Mouse (Mus musculus): ENCODE results near the gene Pigu.
A peak's percentile ranks its signal among the peaks of the same experiment; 100 is the strongest.

Gene Pigu

DNA sequence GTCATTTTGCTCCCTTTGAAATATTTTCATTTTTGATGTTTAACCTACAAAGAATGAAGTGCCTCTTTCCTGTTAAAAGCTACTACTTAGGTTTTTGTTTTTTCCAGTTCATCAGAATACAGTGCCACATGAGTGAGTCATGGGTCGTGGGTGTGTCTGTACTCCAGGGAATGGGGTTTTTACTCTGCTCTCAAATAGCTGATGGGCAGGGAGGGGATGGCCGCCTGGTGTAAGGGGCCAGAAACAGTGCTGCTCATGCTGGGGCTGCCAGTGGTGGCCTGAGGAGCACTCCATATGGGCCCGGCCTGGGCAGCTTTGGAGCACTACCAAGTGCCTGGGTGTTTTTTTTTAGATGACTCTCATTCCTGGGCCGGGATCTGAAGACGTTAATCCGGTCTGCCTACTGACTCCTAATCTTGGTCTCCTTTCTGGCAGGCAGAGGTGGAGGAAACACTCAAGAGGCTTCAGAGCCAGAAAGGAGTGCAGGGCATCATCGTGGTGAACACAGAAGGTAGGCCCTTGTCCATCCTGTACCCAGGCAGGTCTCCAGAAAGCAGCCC, 114.9 kb downstream of the Pigu start:
- DNase-seq (ENCODE audit: extremely low read depth, insufficient read length, low spot score) = peak; percentile 78

DNA sequence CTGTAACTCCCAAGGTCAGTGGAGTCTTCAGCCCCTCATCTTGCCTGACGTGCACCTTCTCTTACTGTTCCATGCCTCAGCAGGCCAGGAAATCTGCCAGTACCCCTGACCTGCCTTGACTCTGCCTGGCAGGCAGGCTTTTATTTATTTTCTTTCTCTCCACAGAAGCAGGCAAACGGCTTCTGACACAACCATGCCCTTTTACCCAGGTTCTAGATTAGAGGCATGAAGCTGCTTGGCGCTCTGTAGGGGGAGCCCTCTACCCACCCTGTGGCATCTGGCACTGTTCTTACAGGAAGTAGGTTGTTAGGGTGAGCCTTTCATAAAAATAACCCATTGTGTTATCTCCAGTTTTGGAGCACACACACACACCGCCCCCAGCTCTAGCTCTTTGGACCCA, 116.3 kb downstream of the Pigu start:
- no peak for DNase-seq (ENCODE audit: extremely low read depth, insufficient read length, low spot score)

DNA sequence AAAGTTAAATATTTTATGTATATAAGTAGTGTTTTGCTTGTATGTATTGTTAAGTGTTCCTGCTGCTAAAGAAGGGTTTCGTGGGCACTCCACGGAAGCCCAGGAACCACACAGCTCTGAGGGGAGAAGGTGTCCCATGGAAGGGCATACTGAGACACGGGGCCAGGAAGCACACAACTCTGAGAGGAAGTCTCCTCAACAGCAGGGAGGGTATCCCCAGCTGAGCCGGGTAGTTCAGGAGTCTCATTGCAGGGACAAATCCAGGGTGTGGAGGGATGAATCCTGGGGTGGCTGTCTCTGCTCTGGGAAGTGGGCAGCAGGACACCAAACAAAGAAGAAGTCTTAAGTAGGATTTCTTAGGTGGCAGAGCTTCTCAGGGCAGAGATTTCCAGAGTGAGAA, 120.0 kb downstream of the Pigu start:
- no peak for DNase-seq (ENCODE audit: extremely low read depth, insufficient read length, low spot score)

DNA sequence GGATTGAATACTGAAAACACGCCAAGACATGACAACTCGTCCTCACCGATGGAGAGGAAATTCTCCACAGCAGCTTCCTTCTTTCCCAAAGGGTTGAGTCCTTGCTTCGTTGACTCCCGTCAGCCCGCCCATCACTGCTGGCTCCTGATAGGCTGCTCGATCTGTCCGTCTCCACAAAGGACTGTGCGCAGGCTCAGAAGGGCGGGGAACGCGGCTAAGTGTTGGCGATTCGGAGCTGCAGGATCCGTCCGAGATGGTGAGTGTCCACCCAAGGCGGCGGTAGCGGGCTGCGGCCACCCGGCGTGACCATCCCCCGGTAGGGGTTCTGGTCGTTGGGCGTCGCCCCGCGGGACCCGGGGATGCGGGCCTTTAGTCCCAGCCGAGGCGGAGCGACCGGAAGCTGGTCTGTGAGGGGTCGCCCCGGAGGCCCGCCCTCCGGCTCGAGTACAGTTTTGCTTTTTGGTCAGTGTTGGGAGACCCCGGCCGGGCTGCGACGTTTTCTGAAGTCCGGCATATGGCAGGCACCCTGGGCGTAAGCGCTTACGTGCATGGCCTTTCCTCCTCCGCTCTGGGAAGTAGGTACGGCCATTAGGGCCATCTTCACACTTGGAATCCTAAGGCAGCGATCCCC, 120.8 kb downstream of the Pigu start, which contains the start of gene Dynlrb1:
Gene Dynlrb1 (plus strand): TSS at position 172 of the 631 bp plus-strand sequence.
- DNase-seq (ENCODE audit: extremely low read depth, insufficient read length, low spot score) = peak; percentile 96

DNA sequence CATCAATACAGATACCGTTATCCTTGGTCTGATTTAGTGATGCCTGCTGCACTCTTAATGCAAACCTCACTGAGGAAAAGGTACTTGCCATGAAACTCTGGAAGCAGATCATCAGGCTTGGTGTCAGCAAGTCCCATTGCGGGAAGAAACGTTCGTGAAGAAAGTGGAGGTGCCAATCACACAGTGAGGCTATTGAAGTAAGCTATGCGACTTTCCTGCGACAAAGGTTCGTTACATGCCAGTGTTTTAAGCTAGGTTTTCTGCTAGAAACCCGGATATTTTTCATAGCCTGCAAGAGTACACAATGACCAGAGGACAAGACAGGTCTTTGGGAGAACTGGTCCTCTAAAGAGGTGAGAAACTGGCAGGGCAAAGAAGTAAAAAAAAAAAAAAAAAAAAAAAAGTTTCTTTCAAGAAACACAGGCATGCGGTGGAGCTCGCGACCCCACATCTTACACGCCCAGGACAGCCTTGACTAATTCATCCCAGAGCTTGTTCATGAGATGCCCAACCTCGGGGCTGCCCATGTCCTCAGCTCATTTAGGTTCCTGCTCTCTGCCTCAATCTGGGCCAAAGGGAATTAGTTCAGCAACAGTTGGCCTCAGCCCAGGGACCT, 121.4 kb downstream of the Pigu start:
- DNase-seq (ENCODE audit: extremely low read depth, insufficient read length, low spot score) = no peak
